Mouse (Mus musculus) midbrain, embryonic 14.5 days (tissue): ENCODE measurements around the gene Igdcc4. TPM values are rescaled to one million over a fixed set of nuclear protein-coding genes. Genes with fewer than 3 reads are reported as not detected.

ENCODE experiments used
- ATAC-seq: fragments of 200-750 bp; cut with Nextera tagmentation; 2 replicates; pipeline ENCODE4 v1.8.0; 2017; ENCODE audit warnings: moderate number of reproducible peaks, moderate library complexity; ENCODE audit not compliant: low FRiP score, low TSS enrichment
- DNase-seq: peaks from one replicate; pipeline ENCODE4 v3.0.0-alpha.2; 2015
- H3K27ac ChIP-seq: fragments of 300-500 bp; sonication (generic); replicated peaks from 2 replicates; pipeline ENCODE4 v1.5.1; 2014; ENCODE audit warnings: mild to moderate bottlenecking, low read depth, low read length, moderate library complexity
- H3K27me3 ChIP-seq: fragments of 300-500 bp; sonication (generic); 2 replicates; pipeline ENCODE4 v1.6.1; 2014; ENCODE audit warnings: low read length, control low read depth, mixed read lengths; ENCODE audit not compliant: control insufficient read depth, insufficient read depth
- H3K36me3 ChIP-seq: fragments of 300-500 bp; sonication (generic); 2 replicates; pipeline ENCODE4 v1.6.1; 2014; ENCODE audit warnings: low read length, control low read depth; ENCODE audit not compliant: control insufficient read depth, insufficient read depth
- H3K4me1 ChIP-seq: fragments of 300-500 bp; sonication (generic); 2 replicates; pipeline ENCODE4 v1.6.1; 2014; ENCODE audit warnings: mild to moderate bottlenecking, antibody characterized with exemption, low read length, control low read depth; ENCODE audit not compliant: control insufficient read depth, insufficient read depth
- H3K4me2 ChIP-seq: fragments of 300-500 bp; sonication (generic); 2 replicates; pipeline ENCODE4 v1.6.1; 2014; ENCODE audit warnings: mild to moderate bottlenecking, low read length, moderate library complexity
- H3K4me3 ChIP-seq: fragments of 300-500 bp; sonication (generic); replicated peaks from 2 replicates; pipeline ENCODE4 v1.5.1; 2014; ENCODE audit warnings: low read depth, low read length
- H3K9ac ChIP-seq: fragments of 300-500 bp; sonication (generic); replicated peaks from 2 replicates; pipeline ENCODE4 v1.6.1; 2014; ENCODE audit warnings: mild to moderate bottlenecking, low read length, moderate library complexity
- H3K9me3 ChIP-seq: fragments of 300-500 bp; sonication (generic); 2 replicates; pipeline ENCODE4 v1.6.1; 2016; ENCODE audit warnings: low read length, control low read depth, mixed read lengths; ENCODE audit not compliant: control insufficient read depth
- WGBS: fragments of 180-500 bp; shearing (Covaris S2); extraction: QIAGEN DNeasy Blood & Tissue Kit; methylation state at CpG from one replicate; pipeline ENCODE4 v1.1.7; 2014; 5-methylcytosine and 5-hydroxymethylcytosine counted together
- polyA plus RNA-seq: library from polyadenylated mRNA; unstranded; fragments of >200 nt; fragmentation: Nextera tagmentation; extraction: Ambion mirVana; gene quantifications from 2 replicates; pipeline ENCODE4 v1.2.1, GENCODE M21; 2014

The Igdcc4 gene
- polyA plus RNA-seq, 1 experiment from 2014 or later, result 17.3 TPM

DNA sequence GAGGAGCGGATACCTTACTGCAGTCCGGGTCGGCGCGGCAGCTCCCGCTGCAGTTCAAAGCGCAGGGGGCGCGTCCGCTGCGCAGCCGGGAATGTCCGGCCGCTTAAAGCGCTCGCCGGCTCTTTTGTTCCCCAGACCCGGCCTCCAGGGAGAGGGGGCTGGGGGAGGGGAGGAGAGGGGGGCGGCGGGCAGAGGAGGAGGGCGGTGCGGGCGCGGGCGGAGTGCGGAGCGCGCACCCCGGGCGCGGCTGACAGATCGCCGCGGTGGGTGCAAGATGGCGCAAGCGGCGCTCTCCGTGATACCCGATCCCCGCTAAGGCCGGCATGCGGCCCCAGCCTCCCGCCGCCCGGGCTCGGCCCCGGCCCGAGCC lies 39.6 kb downstream of the Igdcc4 start, which contains the start of gene Igdcc3:
Igdcc3 (plus strand) TSS at position 254 of the 370 bp plus-strand sequence.
- DNase-seq, result peak; percentile 89
- Histone ChIP-seq H3K4me2 (peak within 1 kb of the TSS; percentile 87), H3K27ac (peak within 1 kb of the TSS; percentile 96), H3K27me3 (no peaks in the 10 kb centered on the region), H3K4me1 (peaks cover 26% of the 10 kb centered on the region), H3K9ac (peak within 1 kb of the TSS; percentile 95), H3K36me3 (peaks cover 20% of the 10 kb centered on the region), H3K9me3 (no peaks in the 10 kb centered on the region), H3K4me3 (peak within 1 kb of the TSS; percentile 90)
- WGBS, result 0% methylated on average over 45 of the region's 48 CpGs
- ATAC-seq, result peak; percentile 88

DNA sequence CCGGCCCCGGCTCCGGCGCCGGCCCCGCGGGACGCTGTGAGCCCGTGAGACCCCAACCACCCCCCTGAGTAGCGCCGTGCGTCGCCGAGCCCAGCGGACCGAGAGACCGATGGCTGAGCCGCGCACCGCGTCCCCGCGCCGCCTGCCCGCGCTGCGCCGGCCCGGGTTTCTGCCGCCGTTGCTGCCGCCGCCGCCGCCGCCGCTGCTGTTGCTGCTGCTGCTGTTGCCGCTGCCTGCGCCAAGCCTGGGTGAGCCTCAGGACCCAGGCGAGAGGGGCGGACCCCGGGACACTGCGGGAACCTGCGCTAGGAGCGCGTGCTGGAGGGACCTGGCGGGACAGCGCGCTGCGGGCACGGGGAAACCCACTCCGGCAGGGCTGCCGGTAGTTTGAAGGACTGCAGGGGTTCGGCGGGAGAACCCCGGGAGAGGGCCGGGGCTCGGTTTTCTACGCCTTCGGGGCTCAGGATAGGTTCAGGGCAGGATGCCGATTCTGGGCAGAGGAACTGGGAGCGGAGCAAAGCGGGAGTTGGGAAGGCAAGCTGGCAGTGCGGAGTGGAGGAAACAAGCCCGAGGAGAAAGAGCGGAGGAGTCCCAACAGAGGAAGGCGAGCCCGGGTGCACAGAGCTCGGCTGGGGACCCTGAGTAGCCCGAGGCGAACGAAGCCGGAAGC lies 40.2 kb downstream of the Igdcc4 start:
- peak; percentile 79 for DNase-seq
- H3K4me2 ChIP-seq, result peak overlapping the region; percentile 87
- no peaks in the 10 kb centered on the region for H3K27me3 ChIP-seq
- peaks cover 25% of the 10 kb centered on the region for H3K36me3 ChIP-seq
- peak overlapping the region; percentile 96 for H3K27ac ChIP-seq
- H3K4me3 ChIP-seq, result peak overlapping the region; percentile 90
- ATAC-seq, result peak; percentile 62
- H3K4me1 ChIP-seq, result peaks cover 31% of the 10 kb centered on the region
- H3K9me3 ChIP-seq, result no peaks in the 10 kb centered on the region
- peak overlapping the region; percentile 95 for H3K9ac ChIP-seq
- WGBS, result under 1% methylated on average over 73 of the region's 73 CpGs

DNA sequence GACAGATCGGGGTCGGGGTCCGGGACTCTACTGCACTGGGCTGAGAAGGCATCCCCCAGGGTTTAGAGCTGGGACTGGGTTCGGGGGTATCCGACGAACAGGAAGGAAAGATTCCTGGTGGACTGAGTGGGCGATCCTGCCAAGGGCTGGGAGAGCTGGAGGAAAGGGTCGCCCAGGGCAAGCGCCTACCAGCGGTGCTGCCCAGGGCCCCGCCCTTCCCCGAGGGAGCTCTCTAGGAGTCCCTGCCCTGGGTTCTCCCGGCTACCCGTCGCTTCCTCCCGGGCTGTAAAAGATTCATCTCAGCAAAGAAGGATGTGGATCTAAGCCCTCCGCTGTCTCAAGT lies 40.7 kb downstream of the Igdcc4 start:
- WGBS, result under 1% methylated on average over 17 of the region's 17 CpGs
- Histone ChIP-seq H3K27ac (peak overlapping the region; percentile 96), H3K4me3 (peak overlapping the region; percentile 90), H3K4me1 (peaks cover 31% of the 10 kb centered on the region), H3K9ac (peak overlapping the region; percentile 95), H3K36me3 (peaks cover 30% of the 10 kb centered on the region), H3K4me2 (peak overlapping the region; percentile 87), H3K9me3 (no peaks in the 10 kb centered on the region), H3K27me3 (no peaks in the 10 kb centered on the region)
- DNase-seq (peak; percentile 72), ATAC-seq (peak; percentile 53)

DNA sequence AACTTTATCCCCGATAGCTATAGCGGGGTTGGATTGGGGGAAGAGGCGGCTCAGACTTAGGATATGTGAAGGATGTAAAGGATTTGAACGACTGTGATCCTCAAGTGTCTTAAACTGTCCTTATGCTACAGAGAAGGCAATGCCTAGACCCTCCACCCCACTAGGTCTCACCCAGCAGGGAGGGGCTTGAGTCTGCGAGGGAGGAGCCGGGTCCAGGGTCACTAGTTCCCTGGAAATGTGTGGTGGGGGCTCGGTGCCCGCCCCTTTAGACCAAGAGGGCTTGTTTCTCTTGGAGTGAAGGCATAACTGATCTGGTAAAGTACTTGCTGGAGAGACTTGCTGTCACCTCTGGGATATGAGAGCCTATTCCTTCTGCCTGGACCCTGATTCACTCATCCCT lies 41.1 kb downstream of the Igdcc4 start:
- peak; percentile 60 for DNase-seq

DNA sequence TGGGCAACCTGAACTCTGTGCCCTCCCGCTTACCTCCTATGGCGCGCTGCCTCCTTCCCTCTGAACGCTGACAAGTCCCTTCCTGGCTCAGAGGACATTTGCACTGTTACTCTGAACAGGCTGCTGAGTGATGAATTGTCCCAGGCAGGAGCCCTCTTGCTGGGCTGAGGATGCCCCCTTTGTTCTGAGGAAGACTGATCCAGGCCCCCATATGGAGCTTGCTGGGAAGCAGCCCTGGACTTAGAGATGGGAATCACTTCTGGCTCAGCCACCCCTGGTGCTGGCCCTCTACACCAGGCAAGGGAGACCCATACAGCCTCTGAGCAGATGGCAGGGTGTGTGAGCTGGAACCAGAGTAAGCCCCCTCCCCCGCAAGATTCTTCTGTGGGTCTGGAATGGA lies 44.7 kb downstream of the Igdcc4 start:
- WGBS, result 52% methylated on average over 5 of the region's 5 CpGs
- no peak for ATAC-seq
- peak overlapping the region; percentile 26; the same call in 1 of the 2 replicates for H3K9ac ChIP-seq
- H3K27me3 ChIP-seq, result no peaks in the 10 kb centered on the region
- H3K4me1 ChIP-seq, result peaks cover 31% of the 10 kb centered on the region
- no peak overlapping the region for H3K4me3 ChIP-seq
- 0 out of 2 replicates have a peak overlapping the region, but pooled peaks have one; percentile 14 for H3K27ac ChIP-seq
- peak overlapping the region; percentile 22 for H3K4me2 ChIP-seq
- peaks cover 63% of the 10 kb centered on the region for H3K36me3 ChIP-seq
- H3K9me3 ChIP-seq, result no peaks in the 10 kb centered on the region
- no peak for DNase-seq

More for the DNA sequence above, 41.1 kb downstream of the Igdcc4 start:
- Histone ChIP-seq H3K27ac (peak overlapping the region; percentile 96), H3K27me3 (no peaks in the 10 kb centered on the region), H3K4me2 (peak overlapping the region; percentile 87), H3K36me3 (peaks cover 34% of the 10 kb centered on the region), H3K4me1 (peaks cover 31% of the 10 kb centered on the region), H3K9ac (peak overlapping the region; percentile 95), H3K4me3 (peak overlapping the region; percentile 90), H3K9me3 (no peaks in the 10 kb centered on the region)
- ATAC-seq, result 0 out of 2 replicates have a peak, but pooled peaks have one; percentile 13
- 0% methylated on average over 8 of the region's 8 CpGs for WGBS

DNA sequence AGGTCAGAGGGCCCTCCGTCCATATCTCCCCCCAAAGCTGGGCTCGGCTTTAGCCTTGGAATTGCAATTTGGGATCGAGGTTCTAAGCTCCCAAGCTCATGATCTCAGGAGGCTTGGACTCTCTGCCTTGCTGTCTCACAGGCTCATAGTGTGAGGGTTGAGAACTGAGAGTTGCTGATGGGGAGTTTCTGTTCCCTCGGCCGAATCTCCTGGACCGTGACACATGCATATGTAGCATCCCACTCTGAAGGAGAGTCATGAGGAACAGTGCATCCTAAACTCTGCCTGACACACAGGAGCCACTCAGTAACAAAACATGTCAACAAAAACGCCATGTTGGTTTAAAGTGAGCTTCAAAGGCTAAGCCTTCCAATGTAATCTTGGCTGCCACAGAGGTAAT lies 47.2 kb downstream of the Igdcc4 start:
- ATAC-seq (no peak), DNase-seq (no peak)
- H3K4me3 ChIP-seq, result no peak overlapping the region
- 79% methylated on average over 7 of the region's 7 CpGs for whole genome bisulfite sequencing
- peaks cover 64% of the 10 kb centered on the region for H3K36me3 ChIP-seq
- H3K9ac ChIP-seq, result no peak overlapping the region
- H3K27me3 ChIP-seq, result no peaks in the 10 kb centered on the region
- no peaks in the 10 kb centered on the region for H3K9me3 ChIP-seq
- H3K27ac ChIP-seq, result no peak overlapping the region
- H3K4me1 ChIP-seq, result peaks cover 30% of the 10 kb centered on the region
- no peak overlapping the region for H3K4me2 ChIP-seq

DNA sequence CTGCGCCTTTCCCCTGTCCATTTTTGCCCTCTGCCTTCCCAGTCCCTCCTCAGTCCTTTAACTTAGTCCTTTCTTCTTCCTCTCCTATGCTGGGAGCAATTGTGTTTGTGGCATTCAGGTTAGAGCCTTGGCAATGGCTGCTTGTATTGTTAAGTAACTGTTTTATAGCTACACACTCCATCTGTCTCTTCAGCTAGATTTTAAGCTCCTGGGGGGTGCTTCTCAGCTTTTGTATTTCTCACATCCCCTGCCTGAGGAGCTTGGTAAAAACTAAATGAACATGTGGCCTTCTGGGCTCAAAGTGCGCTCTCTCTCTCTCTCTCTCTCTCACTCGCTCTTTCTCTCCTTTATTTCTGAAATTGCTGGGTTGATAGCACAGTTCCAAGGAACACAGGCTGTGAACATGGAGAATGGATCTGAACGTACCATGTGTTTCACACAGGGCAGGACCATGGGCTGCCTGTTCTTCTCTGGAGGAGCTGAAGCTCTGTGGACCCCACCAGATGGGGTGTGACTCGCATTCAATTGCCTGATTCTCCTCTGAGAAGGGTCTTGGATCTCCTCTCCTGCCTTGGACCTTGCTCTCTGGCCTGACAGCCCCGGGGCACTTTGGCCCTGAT lies 51.5 kb downstream of the Igdcc4 start:
- WGBS, result 12% methylated on average over 6 of the region's 6 CpGs
- peak overlapping the region; percentile 86 for H3K27ac ChIP-seq
- no peaks in the 10 kb centered on the region for H3K27me3 ChIP-seq
- H3K4me1 ChIP-seq, result peaks cover 46% of the 10 kb centered on the region
- DNase-seq (peak; percentile 20), ATAC-seq (peak; percentile 59)
- H3K9ac ChIP-seq, result peak overlapping the region; percentile 34; the same call in 1 of the 2 replicates
- peaks cover 33% of the 10 kb centered on the region for H3K36me3 ChIP-seq
- H3K4me3 ChIP-seq, result no peak overlapping the region
- no peaks in the 10 kb centered on the region for H3K9me3 ChIP-seq
- 0 out of 2 replicates have a peak overlapping the region, but pooled peaks have one; percentile 12 for H3K4me2 ChIP-seq

DNA sequence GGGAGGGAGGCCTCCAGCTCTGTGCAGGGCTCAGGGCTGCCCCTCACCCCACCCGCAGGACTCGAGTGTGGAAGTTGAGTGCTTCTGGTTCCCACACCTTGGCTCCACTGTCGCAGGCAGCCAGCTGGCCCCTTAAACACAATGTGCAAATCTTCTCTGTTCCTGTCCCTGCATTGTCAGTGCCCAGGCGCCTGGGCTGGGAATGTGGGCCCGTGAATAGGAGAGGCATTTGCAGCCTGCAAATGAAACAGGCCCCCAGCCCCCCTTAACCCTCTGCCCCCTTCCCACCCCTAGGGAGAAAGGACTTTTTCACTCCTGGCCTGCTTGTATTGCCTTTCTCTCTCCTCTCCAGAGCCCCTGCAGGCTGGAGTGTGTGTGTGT lies 52.0 kb downstream of the Igdcc4 start:
- Histone ChIP-seq H3K4me3 (no peak overlapping the region), H3K9ac (peak overlapping the region; percentile 34; the same call in 1 of the 2 replicates), H3K36me3 (peaks cover 28% of the 10 kb centered on the region), H3K4me1 (peaks cover 49% of the 10 kb centered on the region), H3K27me3 (no peaks in the 10 kb centered on the region), H3K4me2 (0 out of 2 replicates have a peak overlapping the region, but pooled peaks have one; percentile 12), H3K9me3 (no peaks in the 10 kb centered on the region), H3K27ac (peak overlapping the region; percentile 86)
- peak; percentile 79 for ATAC-seq
- peak; percentile 73 for DNase-seq
- WGBS, result 0% methylated on average over 5 of the region's 5 CpGs
